Mouse (Mus musculus): ENCODE measurements around the gene Neurog1. TPM values are rescaled to one million over a fixed set of nuclear protein-coding genes. Genes with fewer than 3 reads are reported as not detected.

The Neurog1 gene
- polyA plus RNA-seq, 2 experiments: not detected

DNA sequence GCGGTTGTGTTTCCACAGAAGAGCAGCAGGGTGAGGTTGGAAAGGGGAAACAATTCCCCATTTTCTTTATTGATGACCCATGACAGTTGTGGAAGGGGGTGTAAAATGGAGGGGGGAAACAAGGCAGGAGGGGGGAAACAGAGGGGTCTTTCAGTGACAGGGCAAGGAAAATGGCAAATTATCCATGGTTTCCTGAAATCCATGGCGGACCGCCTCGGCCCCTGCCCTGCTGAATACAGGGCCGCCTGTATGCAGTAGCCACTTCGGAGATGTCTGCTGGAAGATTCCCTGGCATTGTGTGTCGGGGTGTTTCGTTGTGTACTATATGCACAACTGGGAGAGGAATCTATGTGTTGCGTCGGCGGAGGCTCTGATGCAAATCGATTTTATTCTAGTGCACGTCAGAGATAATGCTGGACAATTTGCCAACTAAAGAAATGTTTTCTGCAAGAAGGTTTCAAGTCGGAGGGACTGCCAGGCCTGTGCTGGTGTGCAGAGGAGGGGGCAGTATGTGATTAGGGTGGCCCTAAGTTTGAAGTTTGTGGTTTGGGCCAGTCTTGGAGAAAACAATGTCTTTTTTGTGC, 4.8 kb upstream of the Neurog1 start:
- Histone ChIP-seq H3K4me1 (replicated peaks; ENCODE audit: control insufficient read depth in 2 of 2, insufficient read depth in 2 of 2, low read length in 1 of 2) (no peaks in the 10 kb centered on the region), H3K36me3 (replicated peaks; ENCODE audit: control insufficient read depth, insufficient read depth, low read depth) (no peaks in the 10 kb centered on the region), H3K4me2 (ENCODE audit: low read depth) (no peak overlapping the region), H3K9ac (replicated peaks) (no peak overlapping the region), H3K4me3 (ENCODE audit: insufficient read depth in 1 of 2, low read depth in 2 of 2, low read length in 2 of 2) (no peak overlapping the region), H3K9me3 (ENCODE audit: control insufficient read depth, low read length) (no peaks in the 10 kb centered on the region), H3K27me3 (ENCODE audit: control insufficient read depth, insufficient read depth, low read length) (peaks cover 94% of the 10 kb centered on the region), H3K27ac (no peak overlapping the region)
- TF ChIP-seq EP300 (IDR thresholded peaks at IDR 0.05; ENCODE audit: low read depth) (no peak), CTCF (IDR thresholded peaks at IDR 0.05; ENCODE audit: low read depth) (no peak)
- no peak for ATAC-seq (ENCODE audit: insufficient read depth)
- 10% methylated on average over 14 of the region's 14 CpGs for WGBS (ENCODE audit: insufficient replicate concordance)
- DNase-seq (ENCODE audit: low read depth in 3 of 3, low spot score in 3 of 3): no peak

DNA sequence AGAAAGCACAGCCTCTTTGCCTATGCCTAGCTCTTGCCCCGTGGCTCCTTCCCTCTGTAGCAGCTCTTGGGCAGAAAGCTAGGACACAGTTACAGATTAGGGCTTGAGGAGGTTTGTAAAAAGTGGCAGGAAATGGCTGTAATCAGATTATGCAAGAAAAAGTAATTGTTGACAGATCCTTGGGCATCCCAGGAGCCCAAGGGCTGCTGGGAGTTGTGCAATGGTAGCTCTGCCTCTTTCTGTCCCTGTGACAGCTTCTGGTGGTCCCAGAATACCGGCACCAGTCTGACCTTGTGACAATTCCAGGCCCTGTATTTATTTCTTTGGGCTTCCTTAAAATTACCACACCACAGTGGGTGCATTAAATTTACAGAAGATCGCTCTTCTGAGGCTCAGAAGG, 1.4 kb upstream of the Neurog1 start:
- no peaks in the 10 kb centered on the region for H3K36me3 ChIP-seq (replicated peaks; ENCODE audit: control insufficient read depth, insufficient read depth, low read depth)
- H3K27me3 ChIP-seq (ENCODE audit: control insufficient read depth, insufficient read depth, low read length): peaks cover 93% of the 10 kb centered on the region
- ATAC-seq (ENCODE audit: insufficient read depth) (no peak), DNase-seq (ENCODE audit: low read depth in 3 of 3, low spot score in 3 of 3) (no peak)
- no peaks in the 10 kb centered on the region for H3K4me1 ChIP-seq (replicated peaks; ENCODE audit: control insufficient read depth in 2 of 2, insufficient read depth in 2 of 2, low read length in 1 of 2)
- no peak overlapping the region for H3K4me2 ChIP-seq (ENCODE audit: low read depth)
- TF ChIP-seq EP300 (IDR thresholded peaks at IDR 0.05; ENCODE audit: low read depth) (no peak), CTCF (IDR thresholded peaks at IDR 0.05; ENCODE audit: low read depth) (no peak)
- 7% methylated on average over 3 of the region's 3 CpGs for WGBS (ENCODE audit: insufficient replicate concordance)
- H3K9ac ChIP-seq (replicated peaks): no peak overlapping the region
- no peak overlapping the region for H3K27ac ChIP-seq
- H3K9me3 ChIP-seq (ENCODE audit: control insufficient read depth, low read length): no peaks in the 10 kb centered on the region
- H3K4me3 ChIP-seq (ENCODE audit: insufficient read depth in 1 of 2, low read depth in 2 of 2, low read length in 2 of 2): no peak overlapping the region

DNA sequence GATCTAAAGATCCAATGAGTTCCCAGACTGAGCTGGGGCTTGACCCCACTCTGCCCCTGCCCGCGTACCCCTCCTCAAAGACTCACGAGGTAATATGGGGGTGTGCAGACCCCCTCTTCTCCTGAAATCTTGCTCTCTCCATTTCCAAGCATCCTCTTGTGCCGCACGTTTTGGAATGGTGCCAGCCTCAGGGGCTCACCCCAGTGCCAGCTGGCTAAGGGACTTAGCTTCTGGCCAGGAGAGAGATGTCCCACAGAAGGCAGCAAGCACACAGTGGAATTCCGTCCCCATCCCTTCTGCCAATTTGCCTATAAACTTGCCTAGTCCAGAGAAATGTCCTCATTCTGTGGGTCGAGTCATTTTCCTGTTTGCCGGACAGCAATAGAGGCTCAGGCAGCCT, 820 bp upstream of the Neurog1 start:
- no peak overlapping the region for H3K27ac ChIP-seq
- no peak overlapping the region for H3K9ac ChIP-seq (replicated peaks)
- H3K4me3 ChIP-seq (ENCODE audit: insufficient read depth in 1 of 2, low read depth in 2 of 2, low read length in 2 of 2): no peak overlapping the region
- WGBS (ENCODE audit: insufficient replicate concordance): 10% methylated on average over 8 of the region's 8 CpGs
- TF ChIP-seq EP300 (IDR thresholded peaks at IDR 0.05; ENCODE audit: low read depth) (no peak), CTCF (IDR thresholded peaks at IDR 0.05; ENCODE audit: low read depth) (no peak)
- H3K27me3 ChIP-seq (ENCODE audit: control insufficient read depth, insufficient read depth, low read length): peaks cover 91% of the 10 kb centered on the region
- H3K4me1 ChIP-seq (replicated peaks; ENCODE audit: control insufficient read depth in 2 of 2, insufficient read depth in 2 of 2, low read length in 1 of 2): no peaks in the 10 kb centered on the region
- DNase-seq (ENCODE audit: low read depth in 3 of 3, low spot score in 3 of 3): no peak
- no peaks in the 10 kb centered on the region for H3K36me3 ChIP-seq (replicated peaks; ENCODE audit: control insufficient read depth, insufficient read depth, low read depth)
- no peaks in the 10 kb centered on the region for H3K9me3 ChIP-seq (ENCODE audit: control insufficient read depth, low read length)
- H3K4me2 ChIP-seq (ENCODE audit: low read depth): no peak overlapping the region
- no peak for ATAC-seq (ENCODE audit: insufficient read depth)

DNA sequence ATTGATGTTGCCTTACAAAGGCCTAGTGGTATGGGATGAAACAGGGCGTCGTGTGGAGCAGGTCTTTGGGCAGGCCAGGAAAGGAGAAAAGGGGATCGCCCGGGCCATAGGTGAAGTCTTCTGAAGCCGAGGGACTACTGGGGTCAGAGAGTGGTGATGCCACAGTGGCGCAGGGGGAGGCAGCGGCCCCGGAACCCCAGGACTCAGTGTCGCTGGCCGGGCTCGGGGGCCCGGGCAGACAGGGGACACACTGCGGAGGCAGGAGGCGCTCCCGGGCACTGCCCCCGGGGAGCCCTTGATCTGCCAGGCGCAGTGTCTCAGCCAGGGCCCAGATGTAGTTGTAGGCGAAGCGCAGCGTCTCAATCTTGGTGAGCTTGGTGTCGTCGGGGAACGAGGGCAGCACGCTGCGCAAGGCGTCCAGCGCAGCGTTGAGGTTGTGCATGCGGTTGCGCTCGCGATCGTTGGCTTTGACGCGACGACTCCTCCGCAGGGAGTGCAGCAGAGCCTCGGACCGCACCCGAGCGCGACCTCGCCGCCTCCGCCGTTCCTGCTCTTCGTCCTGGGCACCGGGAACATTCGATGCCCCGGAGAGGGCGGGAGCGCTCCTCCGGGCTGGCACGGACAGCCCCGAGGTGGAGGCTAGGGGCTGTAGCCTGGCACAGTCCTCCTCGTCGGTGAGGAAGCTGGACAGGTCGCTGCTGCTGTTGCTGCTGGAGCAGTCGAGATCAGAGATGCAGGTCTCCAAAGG, 613 bp downstream of the Neurog1 start:
- no peak for TF ChIP-seq EP300 (IDR thresholded peaks at IDR 0.05; ENCODE audit: low read depth)
- TF ChIP-seq CTCF (IDR thresholded peaks at IDR 0.05; ENCODE audit: low read depth): no peak
- no peak for DNase-seq (ENCODE audit: low read depth in 3 of 3, low spot score in 3 of 3)
- H3K9ac ChIP-seq (replicated peaks): no peak overlapping the region
- H3K4me2 ChIP-seq (ENCODE audit: low read depth): no peak overlapping the region
- no peak for ATAC-seq (ENCODE audit: insufficient read depth)
- no peaks in the 10 kb centered on the region for H3K36me3 ChIP-seq (replicated peaks; ENCODE audit: control insufficient read depth, insufficient read depth, low read depth)
- H3K9me3 ChIP-seq (ENCODE audit: control insufficient read depth, low read length): no peaks in the 10 kb centered on the region
- WGBS (ENCODE audit: insufficient replicate concordance): 2% methylated on average over 59 of the region's 59 CpGs
- H3K4me1 ChIP-seq (replicated peaks; ENCODE audit: control insufficient read depth in 2 of 2, insufficient read depth in 2 of 2, low read length in 1 of 2): no peaks in the 10 kb centered on the region
- H3K27me3 ChIP-seq (ENCODE audit: control insufficient read depth, insufficient read depth, low read length): peaks cover 78% of the 10 kb centered on the region
- no peak overlapping the region for H3K27ac ChIP-seq
- H3K4me3 ChIP-seq (ENCODE audit: insufficient read depth in 1 of 2, low read depth in 2 of 2, low read length in 2 of 2): no peak overlapping the region

DNA sequence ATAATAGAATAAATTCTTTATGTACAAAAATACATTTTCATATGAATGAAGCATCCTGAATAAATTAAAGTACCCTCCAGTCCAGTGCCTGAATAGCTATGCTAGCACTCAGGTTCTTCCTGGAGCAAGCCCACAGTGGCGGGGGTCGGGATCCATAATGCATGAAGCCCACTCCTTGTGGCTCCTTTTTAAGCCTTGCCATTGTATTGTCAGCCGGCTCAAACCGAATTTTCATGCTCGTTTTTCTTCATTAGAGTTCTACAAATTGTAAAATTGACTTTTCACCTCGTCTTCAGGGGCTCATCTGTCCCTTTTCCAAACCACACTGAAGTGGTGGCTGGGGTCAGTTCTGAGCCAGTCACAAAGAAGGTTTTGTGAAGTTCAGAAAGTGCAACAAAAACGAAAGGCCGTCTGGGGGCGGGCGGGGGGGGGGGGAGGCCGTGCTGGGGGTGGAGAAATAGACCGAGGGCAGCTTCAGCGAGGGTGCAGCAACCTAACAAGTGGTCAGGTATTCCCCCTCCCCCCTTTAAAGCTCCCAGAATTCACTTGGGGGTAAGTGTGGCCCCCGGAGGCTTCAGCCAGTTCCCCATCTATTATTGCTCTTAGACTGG, 1.3 kb downstream of the Neurog1 start:
- H3K36me3 ChIP-seq (replicated peaks; ENCODE audit: control insufficient read depth, insufficient read depth, low read depth): no peaks in the 10 kb centered on the region
- ATAC-seq (ENCODE audit: insufficient read depth): no peak
- 1% methylated on average over 11 of the region's 14 CpGs for WGBS (ENCODE audit: insufficient replicate concordance)
- DNase-seq (ENCODE audit: low read depth in 3 of 3, low spot score in 3 of 3): no peak
- no peak overlapping the region for H3K4me2 ChIP-seq (ENCODE audit: low read depth)
- no peaks in the 10 kb centered on the region for H3K9me3 ChIP-seq (ENCODE audit: control insufficient read depth, low read length)
- no peak overlapping the region for H3K27ac ChIP-seq
- no peaks in the 10 kb centered on the region for H3K4me1 ChIP-seq (replicated peaks; ENCODE audit: control insufficient read depth in 2 of 2, insufficient read depth in 2 of 2, low read length in 1 of 2)
- H3K4me3 ChIP-seq (ENCODE audit: insufficient read depth in 1 of 2, low read depth in 2 of 2, low read length in 2 of 2): no peak overlapping the region
- H3K27me3 ChIP-seq (ENCODE audit: control insufficient read depth, insufficient read depth, low read length): peaks cover 74% of the 10 kb centered on the region
- no peak for TF ChIP-seq EP300 (IDR thresholded peaks at IDR 0.05; ENCODE audit: low read depth)
- TF ChIP-seq CTCF (IDR thresholded peaks at IDR 0.05; ENCODE audit: low read depth): no peak
- no peak overlapping the region for H3K9ac ChIP-seq (replicated peaks)

Data from liver, embryonic 14.5 days (tissue).